Mouse (Mus musculus): Measurements from ENCODE around the gene Npas2. TPM values are rescaled to one million over a fixed set of nuclear protein-coding genes. Genes with fewer than 3 reads are reported as not detected.

Npas2 gene
- total and polyA plus RNA-seq, 3 experiments: not detected

GRCm38 (mm10) chr1:39191122-39191521 is 2.4 kb upstream of the Npas2 start:
- TF ChIP-seq NRF1 (IDR thresholded peaks at IDR 0.05; ENCODE audit: insufficient read depth, low read depth, low read length, poor library complexity, severe bottlenecking) (no peak), MAZ (IDR thresholded peaks at IDR 0.05; ENCODE audit: low read depth, low read length) (no peak), ETS1 (IDR thresholded peaks at IDR 0.05; ENCODE audit: low read depth, low read length) (no peak), HCFC1 (IDR thresholded peaks at IDR 0.05; ENCODE audit: low read depth, low read length) (no peak), EP300 (IDR thresholded peaks at IDR 0.05; ENCODE audit: low read depth in 1 of 2, low read length in 2 of 2) (no peak), CTCF (IDR thresholded peaks at IDR 0.05 in 2 of 3, conservative IDR thresholded peaks at IDR 0.05 in 1 of 3; ENCODE audit: control insufficient read depth in 1 of 3, insufficient read depth in 1 of 3, low read depth in 2 of 3, low read length in 3 of 3, poor library complexity in 1 of 3, severe bottlenecking in 1 of 3) (no peak), USF2 (IDR thresholded peaks at IDR 0.05; ENCODE audit: borderline replicate concordance in 1 of 2, insufficient read depth in 1 of 2, low read depth in 1 of 2, low read length in 2 of 2) (no peak)
- H3K4me1 ChIP-seq (ENCODE audit: control insufficient read depth in 1 of 2, insufficient read depth in 2 of 2, low read length in 2 of 2): no peaks in the 10 kb centered on the region
- no peaks in the 10 kb centered on the region for H3K79me2 ChIP-seq (ENCODE audit: control insufficient read depth, insufficient read depth, low read length, poor library complexity)
- H3K36me3 ChIP-seq (ENCODE audit: control insufficient read depth in 1 of 2, insufficient read depth in 2 of 2, low read length in 2 of 2): no peaks in the 10 kb centered on the region
- DNase-seq (ENCODE audit: low read depth, low spot score): no peak
- no peak overlapping the region for H3K4me3 ChIP-seq (ENCODE audit: control insufficient read depth in 1 of 2, insufficient read depth in 1 of 2, low read depth in 2 of 2, low read length in 2 of 2)
- no peaks in the 10 kb centered on the region for H3K9me3 ChIP-seq (replicated peaks; ENCODE audit: insufficient read depth, low read length)
- no peak overlapping the region for H3K9ac ChIP-seq (ENCODE audit: control insufficient read depth, low read depth, low read length, poor library complexity, severe bottlenecking)
- no peak overlapping the region for H3K27ac ChIP-seq (ENCODE audit: control insufficient read depth, low read depth, low read length)
- H3K27me3 ChIP-seq (ENCODE audit: control insufficient read depth in 1 of 2, insufficient read depth in 2 of 2, low read length in 2 of 2): no peaks in the 10 kb centered on the region

- Histone ChIP-seq H3K4me3 (ENCODE audit: control insufficient read depth in 1 of 2, insufficient read depth in 1 of 2, low read depth in 2 of 2, low read length in 2 of 2) (no peak overlapping the region), H3K27me3 (ENCODE audit: control insufficient read depth in 1 of 2, insufficient read depth in 2 of 2, low read length in 2 of 2) (no peaks in the 10 kb centered on the region), H3K9ac (ENCODE audit: control insufficient read depth, low read depth, low read length, poor library complexity, severe bottlenecking) (no peak overlapping the region), H3K27ac (ENCODE audit: control insufficient read depth, low read depth, low read length) (no peak overlapping the region), H3K79me2 (ENCODE audit: control insufficient read depth, insufficient read depth, low read length, poor library complexity) (no peaks in the 10 kb centered on the region), H3K36me3 (ENCODE audit: control insufficient read depth in 1 of 2, insufficient read depth in 2 of 2, low read length in 2 of 2) (no peaks in the 10 kb centered on the region), H3K9me3 (replicated peaks; ENCODE audit: insufficient read depth, low read length) (no peaks in the 10 kb centered on the region), H3K4me1 (ENCODE audit: control insufficient read depth in 1 of 2, insufficient read depth in 2 of 2, low read length in 2 of 2) (no peaks in the 10 kb centered on the region)
- DNase-seq (ENCODE audit: low read depth, low spot score): no peak
- no peak for TF ChIP-seq MAX (IDR thresholded peaks at IDR 0.05; ENCODE audit: low read length)
- TF ChIP-seq HCFC1 (IDR thresholded peaks at IDR 0.05; ENCODE audit: low read depth, low read length): no peak
- TF ChIP-seq GATA1 (IDR thresholded peaks at IDR 0.05; ENCODE audit: low read depth, low read length): no peak
- TF ChIP-seq EP300 (IDR thresholded peaks at IDR 0.05; ENCODE audit: low read depth in 1 of 2, low read length in 2 of 2): no peak
- TF ChIP-seq NELFE (IDR thresholded peaks at IDR 0.05; ENCODE audit: low read depth, low read length): no peak
- no peak for TF ChIP-seq ETS1 (IDR thresholded peaks at IDR 0.05; ENCODE audit: low read depth, low read length)
- no peak for TF ChIP-seq BHLHE40 (IDR thresholded peaks at IDR 0.05; ENCODE audit: borderline replicate concordance, low read depth, low read length)
- no peak for TF ChIP-seq CHD2 (IDR thresholded peaks at IDR 0.05; ENCODE audit: low read length)
- no peak for TF ChIP-seq MYB (IDR thresholded peaks at IDR 0.05; ENCODE audit: low read depth, low read length)
- TF ChIP-seq ELF1 (IDR thresholded peaks at IDR 0.05; ENCODE audit: low read depth, low read length): no peak
These were observed 1.0 kb upstream of the Npas2 start for GRCm38 (mm10) chr1:39192460-39192996.

All from MEL (cell line).